Mouse (Mus musculus) limb, embryonic 13.5 days (tissue): ENCODE data around the gene Casz1. TPM values are rescaled to one million over a fixed set of nuclear protein-coding genes. Genes with fewer than 3 reads are reported as not detected.

ENCODE experiments used
- ATAC-seq: fragments of 200-750 bp; cut with Nextera tagmentation; 2 replicates; pipeline ENCODE4 v1.8.0; 2017; ENCODE audit warnings: low read depth, moderate number of reproducible peaks, moderate TSS enrichment; ENCODE audit not compliant: low FRiP score
- H3K27ac ChIP-seq: fragments of 300-500 bp; sonication (generic); 2 replicates; pipeline ENCODE4 v1.5.1; 2015; ENCODE audit warnings: inconsistent platforms, mild to moderate bottlenecking, moderate library complexity
- H3K27me3 ChIP-seq: fragments of 300-500 bp; sonication (generic); 2 replicates; pipeline ENCODE4 v1.6.1; 2015; ENCODE audit warnings: mild to moderate bottlenecking, inconsistent platforms
- H3K36me3 ChIP-seq: fragments of 300-500 bp; sonication (generic); 2 replicates; pipeline ENCODE4 v1.6.1; 2015; ENCODE audit warnings: inconsistent platforms, mild to moderate bottlenecking, moderate library complexity
- H3K4me1 ChIP-seq: fragments of 300-500 bp; sonication (generic); 2 replicates; pipeline ENCODE4 v1.6.1; 2015; ENCODE audit warnings: inconsistent platforms
- H3K4me2 ChIP-seq: fragments of 300-500 bp; sonication (generic); replicated peaks from 2 replicates; pipeline ENCODE4 v1.6.1; 2015; ENCODE audit warnings: inconsistent platforms, mild to moderate bottlenecking, moderate library complexity
- H3K4me3 ChIP-seq: fragments of 300-500 bp; sonication (generic); 2 replicates; pipeline ENCODE4 v1.5.1; 2015; ENCODE audit warnings: moderate library complexity, mild to moderate bottlenecking, inconsistent platforms
- H3K9ac ChIP-seq: fragments of 300-500 bp; sonication (generic); 2 replicates; pipeline ENCODE4 v1.6.1; 2015; ENCODE audit warnings: mild to moderate bottlenecking, inconsistent platforms
- H3K9me3 ChIP-seq: fragments of 300-500 bp; sonication (generic); 2 replicates; pipeline ENCODE4 v1.6.1; 2016; ENCODE audit warnings: inconsistent platforms
- WGBS: fragments of 180-500 bp; shearing (Covaris S2); methylation state at CpG from one replicate; pipeline ENCODE4 v1.1.7; 2015; 5-methylcytosine and 5-hydroxymethylcytosine counted together
- polyA plus RNA-seq: library from polyadenylated mRNA; unstranded; fragments of >200 nt; fragmentation: Nextera tagmentation; extraction: Ambion mirVana; gene quantifications from 2 replicates; pipeline ENCODE4 v1.2.1, GENCODE M21; 2015

Casz1 gene
- polyA plus RNA-seq, 1 experiment from 2014 or later, result 4.1 TPM

GRCm38 (mm10) chr4:148920610-148921009 is 116.4 kb downstream of the Casz1 start:
- Histone ChIP-seq H3K36me3 (no peaks in the 10 kb centered on the region), H3K9me3 (no peaks in the 10 kb centered on the region), H3K4me3 (no peak overlapping the region), H3K9ac (no peak overlapping the region), H3K27me3 (peaks cover 94% of the 10 kb centered on the region), H3K27ac (no peak overlapping the region), H3K4me1 (peaks cover 71% of the 10 kb centered on the region), H3K4me2 (peak overlapping the region; percentile 38)
- no peak for ATAC-seq
- 9% methylated on average over 11 of the region's 11 CpGs for WGBS

- Histone ChIP-seq H3K27ac (no peak overlapping the region), H3K4me2 (peak overlapping the region; percentile 54), H3K27me3 (peaks cover 96% of the 10 kb centered on the region), H3K4me3 (peak overlapping the region; percentile 26), H3K36me3 (no peaks in the 10 kb centered on the region), H3K4me1 (peaks cover 86% of the 10 kb centered on the region), H3K9ac (no peak overlapping the region), H3K9me3 (no peaks in the 10 kb centered on the region)
- 7% methylated on average over 16 of the region's 16 CpGs for WGBS
- no peak for ATAC-seq
Measured at GRCm38 (mm10) chr4:148922221-148922700, 118.0 kb downstream of the Casz1 start.

GRCm38 (mm10) chr4:148923414-148923813 is 119.2 kb downstream of the Casz1 start:
- Histone ChIP-seq H3K27ac (no peak overlapping the region), H3K4me2 (no peak overlapping the region), H3K9ac (no peak overlapping the region), H3K9me3 (no peaks in the 10 kb centered on the region), H3K4me1 (peaks cover 87% of the 10 kb centered on the region), H3K27me3 (peaks cover 91% of the 10 kb centered on the region), H3K4me3 (no peak overlapping the region), H3K36me3 (no peaks in the 10 kb centered on the region)
- WGBS, result 32% methylated on average over 9 of the region's 9 CpGs
- no peak for ATAC-seq

GRCm38 (mm10) chr4:148923976-148924375 is 119.7 kb downstream of the Casz1 start:
- no peak for ATAC-seq

GRCm38 (mm10) chr4:148925589-148926359 is 121.5 kb downstream of the Casz1 start:
- H3K4me1 ChIP-seq, result peaks cover 76% of the 10 kb centered on the region
- 43% methylated on average over 18 of the region's 18 CpGs for WGBS

More at GRCm38 (mm10) chr4:148923976-148924375, 119.7 kb downstream of the Casz1 start:
- Histone ChIP-seq H3K9ac (no peak overlapping the region), H3K4me3 (no peak overlapping the region), H3K36me3 (no peaks in the 10 kb centered on the region), H3K4me2 (no peak overlapping the region), H3K4me1 (peaks cover 86% of the 10 kb centered on the region), H3K9me3 (no peaks in the 10 kb centered on the region), H3K27me3 (peaks cover 91% of the 10 kb centered on the region), H3K27ac (no peak overlapping the region)
- 36% methylated on average over 8 of the region's 8 CpGs for WGBS

GRCm38 (mm10) chr4:148926459-148926858 is 122.2 kb downstream of the Casz1 start:
- H3K27me3 ChIP-seq, result peaks cover 81% of the 10 kb centered on the region

More at GRCm38 (mm10) chr4:148925589-148926359, 121.5 kb downstream of the Casz1 start:
- peaks cover 83% of the 10 kb centered on the region for H3K27me3 ChIP-seq
- ATAC-seq, result no peak
- H3K9me3 ChIP-seq, result no peaks in the 10 kb centered on the region
- H3K27ac ChIP-seq, result no peak overlapping the region
- H3K9ac ChIP-seq, result no peak overlapping the region
- no peak overlapping the region for H3K4me3 ChIP-seq
- H3K36me3 ChIP-seq, result no peaks in the 10 kb centered on the region
- H3K4me2 ChIP-seq, result no peak overlapping the region

GRCm38 (mm10) chr4:148928316-148928715 is 124.1 kb downstream of the Casz1 start:
- Histone ChIP-seq H3K4me1 (peaks cover 55% of the 10 kb centered on the region), H3K27ac (no peak overlapping the region), H3K4me3 (no peak overlapping the region), H3K36me3 (no peaks in the 10 kb centered on the region), H3K9me3 (no peaks in the 10 kb centered on the region), H3K9ac (no peak overlapping the region), H3K27me3 (peaks cover 78% of the 10 kb centered on the region), H3K4me2 (no peak overlapping the region)
- 50% methylated on average over 9 of the region's 9 CpGs for WGBS
- no peak for ATAC-seq

More at GRCm38 (mm10) chr4:148926459-148926858, 122.2 kb downstream of the Casz1 start:
- Histone ChIP-seq H3K4me3 (no peak overlapping the region), H3K9me3 (no peaks in the 10 kb centered on the region), H3K36me3 (no peaks in the 10 kb centered on the region), H3K9ac (no peak overlapping the region), H3K4me1 (peaks cover 73% of the 10 kb centered on the region), H3K27ac (no peak overlapping the region), H3K4me2 (no peak overlapping the region)
- peak; percentile 49 for ATAC-seq
- WGBS, result 3% methylated on average over 8 of the region's 8 CpGs

GRCm38 (mm10) chr4:148928876-148929275 is 124.6 kb downstream of the Casz1 start:
- H3K4me2 ChIP-seq, result no peak overlapping the region
- H3K27ac ChIP-seq, result no peak overlapping the region
- peaks cover 77% of the 10 kb centered on the region for H3K27me3 ChIP-seq
- H3K36me3 ChIP-seq, result no peaks in the 10 kb centered on the region
- ATAC-seq, result no peak
- no peak overlapping the region for H3K4me3 ChIP-seq
- WGBS, result 92% methylated on average over 16 of the region's 16 CpGs
- peaks cover 49% of the 10 kb centered on the region for H3K4me1 ChIP-seq
- no peak overlapping the region for H3K9ac ChIP-seq
- no peaks in the 10 kb centered on the region for H3K9me3 ChIP-seq

- Histone ChIP-seq H3K27ac (no peak overlapping the region), H3K9me3 (no peaks in the 10 kb centered on the region), H3K36me3 (no peaks in the 10 kb centered on the region), H3K4me3 (no peak overlapping the region), H3K4me1 (peaks cover 48% of the 10 kb centered on the region), H3K4me2 (no peak overlapping the region), H3K9ac (no peak overlapping the region), H3K27me3 (peaks cover 76% of the 10 kb centered on the region)
- ATAC-seq, result no peak
- WGBS, result 66% methylated on average over 9 of the region's 9 CpGs
Measured at GRCm38 (mm10) chr4:148930721-148931229, 126.5 kb downstream of the Casz1 start.

- Histone ChIP-seq H3K36me3 (no peaks in the 10 kb centered on the region), H3K4me1 (peaks cover 30% of the 10 kb centered on the region), H3K9me3 (no peaks in the 10 kb centered on the region), H3K4me2 (no peak overlapping the region), H3K27ac (no peak overlapping the region), H3K9ac (no peak overlapping the region), H3K4me3 (no peak overlapping the region), H3K27me3 (peaks cover 80% of the 10 kb centered on the region)
- WGBS, result 89% methylated on average over 13 of the region's 13 CpGs
- ATAC-seq, result no peak
Measured at GRCm38 (mm10) chr4:148933109-148933508, 128.9 kb downstream of the Casz1 start.

GRCm38 (mm10) chr4:148935211-148935610 is 131.0 kb downstream of the Casz1 start:
- H3K27ac ChIP-seq, result no peak overlapping the region
- no peak overlapping the region for H3K9ac ChIP-seq
- H3K27me3 ChIP-seq, result peaks cover 87% of the 10 kb centered on the region
- no peak overlapping the region for H3K4me2 ChIP-seq
- H3K4me3 ChIP-seq, result no peak overlapping the region
- H3K9me3 ChIP-seq, result no peaks in the 10 kb centered on the region
- ATAC-seq, result no peak
- H3K4me1 ChIP-seq, result peaks cover 24% of the 10 kb centered on the region
- WGBS, result 25% methylated on average over 13 of the region's 13 CpGs
- H3K36me3 ChIP-seq, result no peaks in the 10 kb centered on the region

- no peak overlapping the region for H3K4me3 ChIP-seq
- no peaks in the 10 kb centered on the region for H3K36me3 ChIP-seq
- no peak overlapping the region for H3K27ac ChIP-seq
- H3K27me3 ChIP-seq, result peaks cover 91% of the 10 kb centered on the region
- no peak overlapping the region for H3K9ac ChIP-seq
- peaks cover 24% of the 10 kb centered on the region for H3K4me1 ChIP-seq
- H3K4me2 ChIP-seq, result no peak overlapping the region
- H3K9me3 ChIP-seq, result no peaks in the 10 kb centered on the region
- 85% methylated on average over 12 of the region's 12 CpGs for WGBS
- no peak for ATAC-seq
Measured at GRCm38 (mm10) chr4:148936111-148936510, 131.9 kb downstream of the Casz1 start.
